Mouse (Mus musculus): ENCODE data around the gene Ddn.

GRCm38 (mm10) chr15:98849956-98850600, 40.8 kb upstream of the Ddn start:
- no peak for TF ChIP-seq GATA1 (IDR thresholded peaks at IDR 0.05; ENCODE audit: low read length)
- TF ChIP-seq TAL1 (IDR thresholded peaks at IDR 0.05; ENCODE audit: low read length), result no peak

All from erythroblast, embryonic 14.5 days (primary cell).